7 mouse cellular contexts compared by ENCODE assay signal in the genomic region with DNA sequence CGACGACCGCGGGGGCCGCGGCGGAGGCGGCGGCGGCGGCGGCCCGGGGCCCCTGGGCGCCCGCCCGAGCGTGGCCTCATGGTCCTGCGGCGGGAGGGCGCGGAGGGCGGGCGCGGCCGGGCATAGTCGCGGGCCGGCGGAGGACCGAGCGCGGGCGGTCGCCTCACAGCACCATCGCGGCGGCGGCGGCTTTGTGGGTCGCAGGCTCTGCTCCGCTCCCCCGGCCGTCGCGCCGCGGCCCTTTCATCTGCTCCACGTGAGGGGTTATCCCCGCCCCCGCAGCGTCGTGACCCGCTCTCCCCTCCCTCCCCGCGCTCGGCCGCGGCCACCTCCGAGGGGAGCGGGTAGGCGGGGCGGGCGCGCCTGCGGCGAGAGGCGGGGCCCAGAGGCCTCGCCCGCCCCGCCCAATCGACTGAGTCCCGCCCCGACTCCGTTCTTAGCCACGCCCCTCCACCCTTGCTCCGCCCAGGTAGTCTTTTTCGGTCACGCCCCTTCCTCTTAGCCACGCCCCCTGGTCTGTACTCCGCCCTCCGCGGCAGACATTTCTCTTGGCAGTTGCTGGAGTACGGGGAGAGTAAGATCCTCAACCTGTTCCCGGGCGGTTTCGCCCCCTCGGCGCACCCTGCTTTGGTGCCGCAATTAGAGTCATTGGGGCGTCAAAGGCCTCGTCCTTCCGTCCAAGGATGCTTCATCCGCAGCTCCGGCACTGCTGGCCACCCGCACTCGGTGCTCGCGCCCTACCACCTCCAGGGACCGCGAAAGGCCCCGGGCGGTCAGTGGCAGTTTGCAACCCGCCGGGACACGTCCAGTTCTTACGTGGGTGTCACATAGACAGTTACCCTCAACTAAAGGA. TPM values are rescaled to one million over a fixed set of nuclear protein-coding genes. Genes with fewer than 3 reads are reported as not detected.
DNase-seq lines count a peak whose midpoint lies in the region; ATAC-seq and TF ChIP-seq lines count a peak whose summit lies in the region.

A gene (minus strand): TSS at position 249 of the 853 bp plus-strand sequence.

- peaks cover 3% of the 10 kb centered on the region; the same call in 1 of the 2 replicates for H3K4me1 ChIP-seq in intestine, postnatal 0 days (replicated peaks; ENCODE audit: control insufficient read depth, insufficient read depth, low read length)
- H3K4me1 ChIP-seq in midbrain, embryonic 12.5 days = peaks cover 28% of the 10 kb centered on the region
- no peaks in the 10 kb centered on the region; the same call in 1 of the 2 replicates for H3K4me1 ChIP-seq in small intestine, adult 2 months (ENCODE audit: control insufficient read depth, insufficient read depth, insufficient read length, low read length)

- H3K4me2 ChIP-seq in intestine, postnatal 0 days (replicated peaks; ENCODE audit: low read depth) = peak within 1 kb of the TSS; percentile 99
- peak within 1 kb of the TSS; percentile 78 for H3K4me2 ChIP-seq in midbrain, embryonic 12.5 days (replicated peaks)

- intact Hi-C loops in left cerebral cortex, postnatal 4 days (cut with DNase I) = loop anchor here (10.0 kb wide), 1 partner anchor 150 kb away; no protein-coding TSS in a partner anchor

- H3K4me3 ChIP-seq in intestine, postnatal 0 days (ENCODE audit: low read depth, low read length) = peak within 1 kb of the TSS; percentile 82
- H3K4me3 ChIP-seq in midbrain, embryonic 12.5 days = peak within 1 kb of the TSS; percentile 81
- peak within 1 kb of the TSS; percentile 86 for H3K4me3 ChIP-seq in small intestine, adult 2 months (ENCODE audit: low read depth, low read length)

- peak; percentile 95 for DNase-seq in adrenal gland, adult 2 months
- peak; percentile 87 for DNase-seq in embryo, embryonic 11.5 days (ENCODE audit: low read depth, low spot score)
- peak; percentile 95 for DNase-seq in gastrocnemius, postnatal 4 days (ENCODE audit: low spot score in 2 of 2)
- DNase-seq in left cerebral cortex, postnatal 4 days = peak; percentile 97

- H3K9ac ChIP-seq in intestine, postnatal 0 days (ENCODE audit: low read depth, low read length) = peak within 1 kb of the TSS; percentile 74
- peak within 1 kb of the TSS; percentile 82 for H3K9ac ChIP-seq in midbrain, embryonic 12.5 days (replicated peaks)

- peak; percentile 93 for ATAC-seq in intestine, postnatal 0 days
- peak; percentile 91 for ATAC-seq in midbrain, embryonic 12.5 days (ENCODE audit: low FRiP score, low read depth)

- H3K36me3 ChIP-seq in intestine, postnatal 0 days (ENCODE audit: control insufficient read depth, insufficient read depth) = no peaks in the 10 kb centered on the region
- no peaks in the 10 kb centered on the region for H3K36me3 ChIP-seq in midbrain, embryonic 12.5 days
- H3K36me3 ChIP-seq in small intestine, adult 2 months (ENCODE audit: control insufficient read depth, insufficient read depth, low read length) = no peaks in the 10 kb centered on the region

- under 1% methylated on average over 47 of the region's 106 CpGs for WGBS in intestine, postnatal 0 days
- 1% methylated on average over 47 of the region's 106 CpGs for WGBS in midbrain, embryonic 12.5 days
- 3% methylated on average over 85 of the region's 106 CpGs for WGBS in small intestine, adult 2 months

- TF ChIP-seq CTCF in intestine, postnatal 0 days (IDR thresholded peaks at IDR 0.05; ENCODE audit: low read depth) = no peak
- no peak for TF ChIP-seq CTCF in small intestine, adult 2 months (IDR thresholded peaks at IDR 0.05; ENCODE audit: extremely low read depth, insufficient read length, insufficient replicate concordance, low read depth, low read length)

- H3K9me3 ChIP-seq in intestine, postnatal 0 days (ENCODE audit: control insufficient read depth) = no peaks in the 10 kb centered on the region
- H3K9me3 ChIP-seq in midbrain, embryonic 12.5 days = no peaks in the 10 kb centered on the region

- H3K27me3 ChIP-seq in intestine, postnatal 0 days (replicated peaks; ENCODE audit: control insufficient read depth, insufficient read depth, low read length) = no peaks in the 10 kb centered on the region
- H3K27me3 ChIP-seq in midbrain, embryonic 12.5 days = peaks cover 6% of the 10 kb centered on the region; the same call in 1 of the 2 replicates
- H3K27me3 ChIP-seq in small intestine, adult 2 months (ENCODE audit: control insufficient read depth, insufficient read depth, low read length) = no peaks in the 10 kb centered on the region

- peak; percentile 25; the same call in 1 of the 2 replicates for TF ChIP-seq POLR2A in small intestine, adult 2 months (IDR thresholded peaks at IDR 0.05; ENCODE audit: low read depth, low read length)

- peak within 1 kb of the TSS; percentile 67 for H3K27ac ChIP-seq in intestine, postnatal 0 days (ENCODE audit: low read depth, low read length)
- H3K27ac ChIP-seq in midbrain, embryonic 12.5 days (replicated peaks) = peak within 1 kb of the TSS; percentile 74
- H3K27ac ChIP-seq in small intestine, adult 2 months (ENCODE audit: insufficient read depth, low read depth, low read length) = peak within 1 kb of the TSS; percentile 31; the same call in 1 of the 2 replicates

RNA-seq across cellular contexts. Expression of the gene that starts here (rescaled TPM):
- 10 to 100 TPM; 21.8 to 27.9 TPM for total RNA-seq in adrenal gland, adult 2 months (2021)
- polyA plus RNA-seq in adrenal gland, adult 2 months (2012; rRNA removed) = 11.9 and 15.7 TPM in 2 replicates
- total RNA-seq in gastrocnemius, postnatal 4 days (2021) = 10 to 100 TPM; 21.4 to 22.6 TPM
- polyA plus RNA-seq in intestine, postnatal 0 days (2015; fragmentation: Nextera tagmentation; extraction: Ambion mirVana) = 3.2 and 3.5 TPM in 2 replicates
- 10 to 100 TPM; 17.6 to 21.0 TPM for total RNA-seq in left cerebral cortex, postnatal 4 days (2021)
- 8.8 and 10.1 TPM in 2 replicates for polyA plus RNA-seq in midbrain, embryonic 12.5 days (2016; fragmentation: Nextera tagmentation; extraction: Ambion mirVana)
- polyA plus RNA-seq in small intestine, adult 2 months (2012; rRNA removed) = 2.7 and 4.1 TPM in 2 replicates

Comparison
In these comparisons a context has a peak if more than half of its experiments do, and no peak if none do; other contexts are left out.
1. Peak in every context shown above with its lines: DNase-seq, ATAC-seq, H3K4me3 ChIP-seq and H3K27ac ChIP-seq.